Mouse (Mus musculus): ENCODE data around the gene Erbb2.

DNA sequence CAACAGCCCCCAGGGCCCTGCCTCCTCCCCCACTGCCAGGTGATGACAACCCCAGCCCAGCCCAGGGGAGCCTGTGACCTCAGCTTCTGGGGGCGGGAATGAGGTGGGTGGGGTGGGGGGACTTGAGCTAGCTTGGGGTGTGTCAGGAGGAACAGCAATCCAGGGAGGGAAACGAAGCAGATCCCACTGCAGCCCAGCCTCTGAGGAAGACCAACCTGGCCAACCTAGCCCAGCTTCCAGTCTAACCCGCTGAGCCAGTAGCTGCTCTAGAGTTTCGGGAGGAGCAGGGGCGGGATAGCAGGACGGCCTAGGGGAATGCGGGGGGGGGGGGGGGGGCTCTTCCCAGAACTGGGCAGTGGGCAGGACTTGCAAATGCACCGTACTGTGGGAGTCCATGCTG lies 20.2 kb upstream of the Erbb2 start:
- TF ChIP-seq ZNF384 (IDR thresholded peaks at IDR 0.05; ENCODE audit: low read depth, low read length) (no peak), HCFC1 (IDR thresholded peaks at IDR 0.05; ENCODE audit: borderline replicate concordance, insufficient read depth, low read length) (no peak), MAFK (IDR thresholded peaks at IDR 0.05; ENCODE audit: insufficient read depth, low read depth, low read length) (no peak)
